Mouse (Mus musculus) lung, embryonic 15.5 days (tissue): ENCODE measurements around the gene Mrpl48. TPM values are rescaled to one million over a fixed set of nuclear protein-coding genes. Genes with fewer than 3 reads are reported as not detected.
A peak's percentile ranks its signal among the peaks of the same experiment; 100 is the strongest.

Experiments
- ATAC-seq: fragments of 200-750 bp; cut with Nextera tagmentation; 2 replicates; pipeline ENCODE4 v1.8.0; 2017; ENCODE audit warnings: moderate number of reproducible peaks, borderline replicate concordance; ENCODE audit not compliant: low FRiP score, low TSS enrichment; ENCODE audit errors: extremely low read depth
- H3K27ac ChIP-seq: fragments of 300-500 bp; sonication (generic); 2 replicates; pipeline ENCODE4 v1.5.1; 2015; ENCODE audit warnings: moderate library complexity, mild to moderate bottlenecking, inconsistent platforms
- H3K27me3 ChIP-seq: fragments of 300-500 bp; sonication (generic); 2 replicates; pipeline ENCODE4 v1.6.1; 2015; ENCODE audit warnings: inconsistent platforms
- H3K36me3 ChIP-seq: fragments of 300-500 bp; sonication (generic); 2 replicates; pipeline ENCODE4 v1.6.1; 2015; ENCODE audit warnings: inconsistent platforms
- H3K4me1 ChIP-seq: fragments of 300-500 bp; sonication (generic); 2 replicates; pipeline ENCODE4 v1.6.1; 2015; ENCODE audit warnings: inconsistent platforms
- H3K4me2 ChIP-seq: fragments of 300-500 bp; sonication (generic); 2 replicates; pipeline ENCODE4 v1.6.1; 2015; ENCODE audit warnings: inconsistent platforms, mild to moderate bottlenecking, moderate library complexity
- H3K4me3 ChIP-seq: fragments of 300-500 bp; sonication (generic); 2 replicates; pipeline ENCODE4 v1.5.1; 2015; ENCODE audit warnings: mild to moderate bottlenecking, inconsistent platforms
- H3K9ac ChIP-seq: fragments of 300-500 bp; sonication (generic); 2 replicates; pipeline ENCODE4 v1.6.1; 2015; ENCODE audit warnings: inconsistent platforms
- H3K9me3 ChIP-seq: fragments of 300-500 bp; sonication (generic); 2 replicates; pipeline ENCODE4 v1.6.1; 2016; ENCODE audit warnings: inconsistent platforms
- WGBS: fragments of 180-500 bp; shearing (Covaris S2); methylation state at CpG from one replicate; pipeline ENCODE4 v1.1.7; 2015; 5-methylcytosine and 5-hydroxymethylcytosine counted together
- polyA plus RNA-seq: library from polyadenylated mRNA; unstranded; fragments of >200 nt; fragmentation: Nextera tagmentation; extraction: Ambion mirVana; gene quantifications from 2 replicates; pipeline ENCODE4 v1.2.1, GENCODE M21; 2015

The Mrpl48 gene
- polyA plus RNA-seq, 1 experiment from 2014 or later = 77.0 TPM

- no peak overlapping the region for H3K9ac ChIP-seq
- H3K36me3 ChIP-seq = no peaks in the 10 kb centered on the region
- H3K27me3 ChIP-seq = no peaks in the 10 kb centered on the region
- no peak overlapping the region for H3K4me2 ChIP-seq
- 0 out of 2 replicates have a peak, but pooled peaks cover 2% of the 10 kb centered on the region for H3K4me1 ChIP-seq
- H3K9me3 ChIP-seq = no peaks in the 10 kb centered on the region
- no peak overlapping the region for H3K27ac ChIP-seq
- ATAC-seq = no peak
- 74% methylated on average over 3 of the region's 3 CpGs for WGBS
- no peak overlapping the region for H3K4me3 ChIP-seq
These were observed 85.9 kb downstream of the Mrpl48 start for GRCm38 (mm10) chr7:100522222-100522621.

- H3K36me3 ChIP-seq = no peaks in the 10 kb centered on the region
- no peak overlapping the region for H3K27ac ChIP-seq
- no peak overlapping the region for H3K9ac ChIP-seq
- no peaks in the 10 kb centered on the region for H3K27me3 ChIP-seq
- no peak overlapping the region for H3K4me3 ChIP-seq
- H3K9me3 ChIP-seq = no peaks in the 10 kb centered on the region
- 16% methylated on average over 10 of the region's 10 CpGs for WGBS
- peak overlapping the region; percentile 31; the same call in 1 of the 2 replicates for H3K4me2 ChIP-seq
- 0 out of 2 replicates have a peak, but pooled peaks have one; percentile 27 for ATAC-seq
- H3K4me1 ChIP-seq = 0 out of 2 replicates have a peak, but pooled peaks cover 2% of the 10 kb centered on the region
These were observed 87.3 kb downstream of the Mrpl48 start for GRCm38 (mm10) chr7:100520663-100521285.

GRCm38 (mm10) chr7:100520204-100520603 is 87.9 kb downstream of the Mrpl48 start:
- Histone ChIP-seq H3K27me3 (no peaks in the 10 kb centered on the region), H3K4me3 (no peak overlapping the region), H3K27ac (no peak overlapping the region), H3K9ac (no peak overlapping the region), H3K4me2 (no peak overlapping the region), H3K4me1 (0 out of 2 replicates have a peak, but pooled peaks cover 2% of the 10 kb centered on the region), H3K36me3 (no peaks in the 10 kb centered on the region), H3K9me3 (no peaks in the 10 kb centered on the region)
- 58% methylated on average over 7 of the region's 7 CpGs for whole genome bisulfite sequencing
- ATAC-seq = no peak

GRCm38 (mm10) chr7:100514573-100514972 is 93.5 kb downstream of the Mrpl48 start, which contains the start of gene Dnajb13:
Gene Dnajb13, minus strand, starts transcription at chr7:100514960.
- ATAC-seq = no peak
- H3K4me2 ChIP-seq = no peak within 1 kb of the TSS
- H3K27ac ChIP-seq = no peak within 1 kb of the TSS
- no peaks in the 10 kb centered on the region for H3K4me1 ChIP-seq
- H3K4me3 ChIP-seq = no peak within 1 kb of the TSS
- 49% methylated on average over 11 of the region's 11 CpGs for WGBS
- H3K36me3 ChIP-seq = no peaks in the 10 kb centered on the region
- H3K9me3 ChIP-seq = no peaks in the 10 kb centered on the region
- H3K27me3 ChIP-seq = no peaks in the 10 kb centered on the region
- no peak within 1 kb of the TSS for H3K9ac ChIP-seq

GRCm38 (mm10) chr7:100511602-100512001 is 96.5 kb downstream of the Mrpl48 start:
- Histone ChIP-seq H3K27me3 (no peaks in the 10 kb centered on the region), H3K9me3 (no peaks in the 10 kb centered on the region), H3K9ac (no peak overlapping the region), H3K4me2 (no peak overlapping the region), H3K36me3 (no peaks in the 10 kb centered on the region), H3K27ac (no peak overlapping the region), H3K4me3 (no peak overlapping the region), H3K4me1 (no peaks in the 10 kb centered on the region)
- no peak for ATAC-seq
- 62% methylated on average over 8 of the region's 8 CpGs for WGBS

- H3K9ac ChIP-seq = no peak overlapping the region
- no peaks in the 10 kb centered on the region for H3K9me3 ChIP-seq
- ATAC-seq = no peak
- no peaks in the 10 kb centered on the region for H3K27me3 ChIP-seq
- H3K4me3 ChIP-seq = no peak overlapping the region
- no peaks in the 10 kb centered on the region for H3K4me1 ChIP-seq
- WGBS = 50% methylated on average over 3 of the region's 3 CpGs
- H3K27ac ChIP-seq = no peak overlapping the region
- no peaks in the 10 kb centered on the region for H3K36me3 ChIP-seq
- no peak overlapping the region for H3K4me2 ChIP-seq
These were observed 99.4 kb downstream of the Mrpl48 start for GRCm38 (mm10) chr7:100508670-100509069.

- H3K27ac ChIP-seq = no peak overlapping the region
- no peak overlapping the region for H3K4me2 ChIP-seq
- WGBS = 57% methylated on average over 4 of the region's 4 CpGs
- no peak overlapping the region for H3K4me3 ChIP-seq
- no peaks in the 10 kb centered on the region for H3K9me3 ChIP-seq
- no peaks in the 10 kb centered on the region for H3K4me1 ChIP-seq
- H3K9ac ChIP-seq = no peak overlapping the region
- ATAC-seq = no peak
- no peaks in the 10 kb centered on the region for H3K36me3 ChIP-seq
- H3K27me3 ChIP-seq = no peaks in the 10 kb centered on the region
These were observed 101.6 kb downstream of the Mrpl48 start for GRCm38 (mm10) chr7:100506494-100506893.

GRCm38 (mm10) chr7:100504740-100505487 is 103.2 kb downstream of the Mrpl48 start:
- Histone ChIP-seq H3K36me3 (no peaks in the 10 kb centered on the region), H3K27me3 (no peaks in the 10 kb centered on the region), H3K4me3 (no peak overlapping the region), H3K9ac (no peak overlapping the region), H3K9me3 (no peaks in the 10 kb centered on the region), H3K4me1 (no peaks in the 10 kb centered on the region; the same call in 1 of the 2 replicates), H3K4me2 (no peak overlapping the region), H3K27ac (no peak overlapping the region)
- no peak for ATAC-seq
- WGBS = 74% methylated on average over 13 of the region's 13 CpGs

- no peak overlapping the region for H3K4me3 ChIP-seq
- ATAC-seq = no peak
- H3K27ac ChIP-seq = no peak overlapping the region
- no peaks in the 10 kb centered on the region; the same call in 1 of the 2 replicates for H3K4me1 ChIP-seq
- H3K9ac ChIP-seq = no peak overlapping the region
- peaks cover 12% of the 10 kb centered on the region; the same call in 1 of the 2 replicates for H3K36me3 ChIP-seq
- WGBS = 80% methylated on average over 5 of the region's 5 CpGs
- H3K9me3 ChIP-seq = no peaks in the 10 kb centered on the region
- H3K4me2 ChIP-seq = no peak overlapping the region
- no peaks in the 10 kb centered on the region for H3K27me3 ChIP-seq
These were observed 105.0 kb downstream of the Mrpl48 start for GRCm38 (mm10) chr7:100503076-100503475.

GRCm38 (mm10) chr7:100502374-100502922 is 105.7 kb downstream of the Mrpl48 start:
- no peak for ATAC-seq
- 65% methylated on average over 7 of the region's 7 CpGs for WGBS
- no peaks in the 10 kb centered on the region; the same call in 1 of the 2 replicates for H3K4me1 ChIP-seq
- no peak overlapping the region for H3K4me2 ChIP-seq
- no peak overlapping the region for H3K27ac ChIP-seq
- no peaks in the 10 kb centered on the region for H3K9me3 ChIP-seq
- H3K9ac ChIP-seq = no peak overlapping the region
- H3K27me3 ChIP-seq = no peaks in the 10 kb centered on the region
- H3K4me3 ChIP-seq = no peak overlapping the region
- peaks cover 18% of the 10 kb centered on the region; the same call in 1 of the 2 replicates for H3K36me3 ChIP-seq

GRCm38 (mm10) chr7:100501844-100502373 is 106.2 kb downstream of the Mrpl48 start:
- no peak for ATAC-seq
- H3K4me2 ChIP-seq = no peak overlapping the region
- peaks cover 23% of the 10 kb centered on the region; the same call in 1 of the 2 replicates for H3K36me3 ChIP-seq
- no peak overlapping the region for H3K9ac ChIP-seq
- no peaks in the 10 kb centered on the region for H3K9me3 ChIP-seq
- no peak overlapping the region for H3K4me3 ChIP-seq
- WGBS = 58% methylated on average over 2 of the region's 2 CpGs
- H3K27ac ChIP-seq = no peak overlapping the region
- H3K27me3 ChIP-seq = no peaks in the 10 kb centered on the region
- H3K4me1 ChIP-seq = no peaks in the 10 kb centered on the region; the same call in none of the 2 replicates
